Mouse (Mus musculus) cerebellum, postnatal 25 days (tissue): Measurements from ENCODE around the gene Cbln1.

ENCODE experiments used
- DNase-seq, 2 experiments: peaks; one replicate each; pipeline ENCODE4 v3.0.0; 2021; ENCODE audit warnings: mixed read lengths in 2 of 2

The Cbln1 gene

GRCm38 (mm10) chr8:87469931-87470833, 2.2 kb downstream of the Cbln1 start:
- DNase-seq: peak; percentile 94 to 95

DNA sequence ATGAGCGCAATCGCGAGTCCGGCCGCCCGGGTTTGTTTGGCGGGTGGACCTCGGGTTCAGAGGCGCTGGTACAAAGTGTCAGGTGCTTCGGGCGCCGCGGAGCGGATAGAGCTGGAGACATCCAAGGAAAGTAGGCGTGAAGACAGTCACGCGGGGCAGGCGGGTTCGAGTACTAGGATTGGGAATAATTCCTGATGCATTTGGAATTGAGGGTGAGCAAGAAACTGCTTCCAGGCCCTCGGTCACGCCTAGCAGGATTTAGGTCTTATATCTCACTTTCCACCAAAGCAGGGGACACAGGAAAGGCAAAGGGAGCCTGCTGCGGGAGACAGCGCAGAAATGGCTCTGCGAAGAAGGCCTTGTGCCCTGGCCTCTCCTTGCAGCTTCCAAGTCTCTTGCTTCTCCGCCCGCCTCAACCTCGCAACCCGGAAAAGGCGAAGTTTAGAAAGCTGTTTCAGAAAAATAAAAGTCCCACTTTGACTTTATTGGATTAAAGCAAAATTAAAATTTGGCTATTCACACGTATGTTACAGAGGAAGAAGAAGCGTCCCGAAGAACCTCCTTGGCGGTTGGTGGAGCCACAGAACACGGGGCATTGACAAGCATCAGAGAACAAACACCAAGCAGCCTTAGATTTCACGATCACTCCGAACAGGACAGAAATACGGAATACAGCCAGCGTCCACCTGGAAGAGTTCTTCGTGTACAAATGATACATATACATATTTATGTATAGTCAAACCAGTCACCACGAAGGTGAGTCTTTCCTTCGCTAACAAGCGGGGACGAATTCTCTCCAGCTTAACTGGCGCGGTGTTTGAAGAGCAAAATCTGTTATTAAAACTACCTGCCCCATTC, 3.2 kb downstream of the Cbln1 start:
- DNase-seq: peak; percentile 78 to 80

DNA sequence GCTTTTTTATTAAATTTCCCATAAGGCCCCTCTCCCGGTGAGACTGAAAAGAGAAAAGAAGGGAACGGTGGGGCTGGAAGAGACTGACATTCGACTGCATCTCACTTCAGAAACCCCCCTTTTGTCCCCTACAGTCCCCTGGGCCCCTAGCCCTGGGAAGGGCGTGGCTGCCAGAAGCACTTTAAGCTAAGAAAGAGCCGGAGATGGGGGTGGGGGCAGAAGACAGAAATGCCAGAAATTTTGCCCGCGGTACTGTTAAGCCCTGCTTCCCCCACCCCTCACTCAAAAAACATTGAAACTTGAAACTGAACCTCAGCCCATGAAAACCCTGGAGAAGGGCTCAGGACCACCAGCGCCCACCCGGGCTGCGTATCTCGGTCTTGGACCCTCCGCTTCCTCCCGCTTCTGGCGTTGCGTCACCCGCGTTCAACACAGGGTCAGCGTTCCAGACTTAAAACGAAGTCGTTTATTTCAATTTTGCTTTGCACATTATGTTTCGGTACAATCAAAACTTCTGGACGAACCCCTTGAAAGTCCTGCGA, 3.9 kb downstream of the Cbln1 start:
- DNase-seq: peak in 1 of 2 experiments; percentile 60

DNA sequence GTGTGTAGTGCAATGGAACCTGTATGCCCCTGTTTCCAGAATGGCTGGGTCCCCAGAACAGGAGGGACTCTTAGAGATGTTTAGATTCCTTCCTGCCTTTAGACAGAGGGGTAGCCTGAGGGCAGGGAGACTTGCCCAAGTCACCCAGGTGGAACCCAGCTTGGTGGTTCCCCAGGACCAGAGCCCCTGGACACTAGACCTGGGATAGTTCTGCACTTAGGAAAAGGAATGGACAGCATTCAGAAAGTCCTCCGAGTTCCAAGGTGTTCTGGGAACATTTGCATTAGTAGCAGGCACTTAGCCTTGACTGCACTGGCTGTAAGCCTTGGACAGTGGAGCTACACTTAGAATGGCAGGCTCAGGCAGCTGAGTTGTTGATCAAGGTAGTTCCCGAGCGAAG, 4.5 kb downstream of the Cbln1 start:
- peak; percentile 55 to 64 for DNase-seq

GRCm38 (mm10) chr8:87466936-87467602, 5.3 kb downstream of the Cbln1 start:
- DNase-seq: peak; percentile 62 to 67

GRCm38 (mm10) chr8:87466335-87466734, 6.1 kb downstream of the Cbln1 start:
- DNase-seq: peak; percentile 48 to 55

GRCm38 (mm10) chr8:87464446-87464845, 8.0 kb downstream of the Cbln1 start:
- DNase-seq: no peak

DNA sequence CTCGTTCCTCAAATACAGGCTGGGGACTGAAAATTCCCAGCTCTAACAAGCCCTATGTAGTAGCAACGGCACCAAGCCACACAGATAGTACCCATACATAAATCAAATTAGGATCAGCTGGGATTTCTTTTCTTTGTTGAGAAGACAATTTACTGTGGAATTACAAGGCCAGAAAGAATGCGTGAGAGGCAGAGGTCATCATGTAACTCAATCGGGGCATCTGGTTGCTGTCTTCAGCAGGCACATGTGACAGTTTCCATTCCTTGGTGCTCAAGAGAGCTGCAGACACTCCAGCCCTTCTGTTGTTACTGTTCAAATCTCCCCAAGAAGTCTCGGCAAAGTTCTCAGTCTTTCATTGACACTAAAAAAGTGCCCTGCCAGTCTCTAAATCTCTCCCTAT, 10.6 kb downstream of the Cbln1 start:
- DNase-seq: no peak

DNA sequence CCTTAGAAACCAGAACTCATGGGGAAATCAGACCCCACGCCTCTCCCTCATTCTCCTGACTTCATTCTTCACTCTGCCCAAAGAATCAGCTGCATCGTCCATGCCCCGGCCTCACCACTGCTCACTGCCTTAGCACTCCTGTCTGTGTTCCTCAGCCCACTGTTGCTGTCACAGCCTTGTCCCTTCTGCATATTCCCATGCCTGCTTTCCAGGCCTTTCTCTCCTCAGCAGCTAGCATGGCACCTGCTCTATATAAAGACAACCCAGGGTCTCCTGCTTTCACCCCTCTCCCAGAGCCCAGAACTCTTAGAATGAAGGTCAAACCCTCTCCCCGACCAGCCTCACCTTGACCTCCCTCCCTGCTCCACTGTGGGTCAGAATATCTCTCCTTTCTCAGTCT, 15.5 kb downstream of the Cbln1 start:
- no peak for DNase-seq

GRCm38 (mm10) chr8:87452815-87453214, 19.6 kb downstream of the Cbln1 start:
- no peak for DNase-seq

DNA sequence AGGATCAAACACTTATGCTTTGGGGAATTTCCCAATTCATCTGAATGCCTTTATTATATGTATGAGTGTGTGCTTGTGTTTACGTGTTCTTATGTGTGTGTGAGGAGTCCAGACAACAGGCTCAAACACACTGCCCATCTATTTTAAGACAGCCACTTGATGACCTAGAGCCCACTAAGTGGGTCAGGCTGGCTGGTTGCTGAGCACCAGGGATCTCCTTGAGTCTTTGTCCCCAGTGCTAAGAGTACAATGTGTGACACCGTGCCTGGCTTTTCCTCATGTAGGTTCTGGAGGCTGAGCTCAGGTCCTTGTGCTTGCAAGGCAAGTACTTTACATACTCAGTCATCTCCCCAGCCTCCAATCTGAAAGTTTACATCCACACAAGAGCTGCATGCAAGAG, 20.7 kb downstream of the Cbln1 start:
- no peak for DNase-seq

GRCm38 (mm10) chr8:87434592-87434991, 37.8 kb downstream of the Cbln1 start:
- no peak for DNase-seq

DNA sequence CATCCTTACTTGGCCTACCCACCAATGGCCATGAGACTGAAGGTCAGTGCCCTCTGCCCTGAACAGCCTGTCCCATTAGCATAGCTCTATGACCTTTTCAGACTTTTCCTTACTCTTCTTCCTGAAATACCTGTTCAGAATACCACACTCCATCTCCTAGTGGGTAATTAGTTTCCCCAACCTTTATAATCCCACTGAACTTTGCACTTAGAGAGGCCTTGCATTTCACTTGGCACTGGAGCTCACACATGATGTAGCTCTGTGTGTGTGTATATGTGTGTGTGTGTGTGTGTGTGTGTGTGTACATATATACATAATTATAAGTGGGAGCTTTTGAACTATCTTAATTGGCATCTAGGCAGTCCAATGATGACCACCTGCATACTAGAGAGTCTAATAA, 45.2 kb downstream of the Cbln1 start:
- no peak for DNase-seq

DNA sequence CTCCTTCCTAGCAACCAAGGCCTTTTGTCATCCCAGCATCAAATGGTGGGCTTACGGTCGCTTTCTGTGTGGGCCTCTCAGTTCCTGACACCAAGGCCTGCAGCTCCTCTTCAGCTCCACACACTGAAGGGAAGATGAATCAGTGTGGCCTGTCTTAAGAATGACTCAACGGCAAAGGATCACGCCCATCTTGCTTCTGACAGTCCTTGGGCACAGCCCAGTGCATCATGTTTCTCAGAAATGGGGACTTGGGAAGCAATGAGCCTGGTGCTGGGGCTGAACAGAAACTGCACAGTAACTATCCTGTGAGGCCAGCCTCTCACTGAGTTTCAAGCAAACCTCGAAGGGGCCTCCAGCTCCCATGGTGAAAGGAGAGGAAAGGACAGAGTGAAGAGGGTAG, 47.7 kb downstream of the Cbln1 start:
- DNase-seq: no peak

DNA sequence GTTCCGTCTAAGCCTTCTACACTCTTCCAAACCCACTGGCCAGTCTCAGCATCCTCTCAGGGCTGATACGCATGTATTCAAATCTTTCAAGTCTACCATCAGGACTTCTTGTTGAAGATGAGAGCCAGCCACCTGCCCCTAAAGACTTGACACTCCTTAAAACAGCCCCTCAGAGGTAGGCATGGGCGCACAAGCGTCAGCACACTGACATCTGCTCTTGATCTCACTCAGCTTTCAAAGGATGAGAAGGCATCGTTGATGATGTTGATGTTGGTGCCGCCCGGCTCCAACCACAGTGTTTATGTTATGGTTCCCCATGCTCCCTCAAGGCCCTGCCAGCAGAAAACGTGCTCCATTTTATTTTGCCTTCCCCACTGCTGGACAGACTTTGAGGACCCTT, 50.7 kb downstream of the Cbln1 start:
- DNase-seq: no peak
